In genomic region chr1:127107485-127107884, GRCm38 (mm10) we compare ENCODE assay signal across 10 mouse cellular contexts.
A peak's percentile ranks its signal among the peaks of the same experiment; 100 is the strongest.
DNase-seq lines count a peak whose midpoint lies in the region; ATAC-seq and TF ChIP-seq lines count a peak whose summit lies in the region.
"Had no signal": no experiment of that assay in that cellular context is flagged by ENCODE, and none has a peak within 500 bp of the region (broad histone marks: within the 10 kb centered on the region; RNA-seq: fewer than 3 reads in every experiment).

No protein-coding gene starts in this region.

- no peak overlapping the region for H3K9ac ChIP-seq in hindbrain, postnatal 0 days (replicated peaks; ENCODE audit: low read length)
- no peak overlapping the region for H3K9ac ChIP-seq in neural tube, embryonic 13.5 days
- H3K9ac ChIP-seq: liver, embryonic 15.5 days; stomach, embryonic 15.5 days had no signal

- H3K4me2 ChIP-seq in hindbrain, postnatal 0 days (ENCODE audit: low read depth, low read length), result no peak overlapping the region
- H3K4me2 ChIP-seq in neural tube, embryonic 13.5 days, result no peak overlapping the region
- H3K4me2 ChIP-seq: liver, embryonic 15.5 days; stomach, embryonic 15.5 days had no signal

- TF ChIP-seq POLR2A in kidney, adult 2 months (IDR thresholded peaks at IDR 0.05; ENCODE audit: low read depth, low read length), result no peak

- H3K27ac ChIP-seq in kidney, adult 2 months (ENCODE audit: insufficient read depth, low read depth, low read length), result no peak overlapping the region
- no peak overlapping the region for H3K27ac ChIP-seq in hindbrain, postnatal 0 days
- no peak overlapping the region for H3K27ac ChIP-seq in neural tube, embryonic 13.5 days (replicated peaks)
- H3K27ac ChIP-seq: liver, embryonic 15.5 days; stomach, embryonic 15.5 days had no signal

- no peaks in the 10 kb centered on the region for H3K27me3 ChIP-seq in kidney, adult 2 months (replicated peaks; ENCODE audit: control insufficient read depth, insufficient read depth, low read length)
- H3K27me3 ChIP-seq in hindbrain, postnatal 0 days (ENCODE audit: insufficient read depth, low read length), result no peaks in the 10 kb centered on the region
- no peaks in the 10 kb centered on the region for H3K27me3 ChIP-seq in neural tube, embryonic 13.5 days
- H3K27me3 ChIP-seq: liver, embryonic 15.5 days; stomach, embryonic 15.5 days had no signal

- no peaks in the 10 kb centered on the region for H3K4me1 ChIP-seq in kidney, adult 2 months (ENCODE audit: control insufficient read depth, insufficient read depth, low read length)
- peaks cover 4% of the 10 kb centered on the region for H3K4me1 ChIP-seq in hindbrain, postnatal 0 days (ENCODE audit: insufficient read depth, low read length)
- H3K4me1 ChIP-seq in neural tube, embryonic 13.5 days (replicated peaks), result peaks cover 10% of the 10 kb centered on the region
- H3K4me1 ChIP-seq: liver, embryonic 15.5 days; stomach, embryonic 15.5 days had no signal

- no peaks in the 10 kb centered on the region for H3K9me3 ChIP-seq in hindbrain, postnatal 0 days (ENCODE audit: low read length)
- H3K9me3 ChIP-seq in neural tube, embryonic 13.5 days, result no peaks in the 10 kb centered on the region
- H3K9me3 ChIP-seq: liver, embryonic 15.5 days; stomach, embryonic 15.5 days had no signal

- no peak overlapping the region for H3K4me3 ChIP-seq in kidney, adult 2 months (ENCODE audit: insufficient read depth, low read depth, low read length)
- H3K4me3 ChIP-seq in hindbrain, postnatal 0 days (ENCODE audit: low read length), result no peak overlapping the region
- no peak overlapping the region for H3K4me3 ChIP-seq in neural tube, embryonic 13.5 days
- H3K4me3 ChIP-seq: liver, embryonic 15.5 days; stomach, embryonic 15.5 days had no signal

- TF ChIP-seq CTCF in kidney, adult 2 months (conservative IDR thresholded peaks at IDR 0.05; ENCODE audit: insufficient read depth, insufficient read length, low read depth, low read length), result no peak
- no peak for TF ChIP-seq CTCF in hindbrain, postnatal 0 days (IDR thresholded peaks at IDR 0.05; ENCODE audit: low read depth)

- ATAC-seq in hindbrain, postnatal 0 days, result peak; percentile 92
- ATAC-seq in neural tube, embryonic 13.5 days (ENCODE audit: low read depth), result peak; percentile 92
- ATAC-seq in activated CD4-positive, CD25-positive, alpha-beta regulatory T cell, adult 4 months, result no peak

- no peaks in the 10 kb centered on the region for H3K36me3 ChIP-seq in kidney, adult 2 months (ENCODE audit: control insufficient read depth, insufficient read depth, low read length)
- H3K36me3 ChIP-seq in hindbrain, postnatal 0 days (ENCODE audit: insufficient read depth, low read length), result no peaks in the 10 kb centered on the region
- no peaks in the 10 kb centered on the region for H3K36me3 ChIP-seq in neural tube, embryonic 13.5 days
- H3K36me3 ChIP-seq: liver, embryonic 15.5 days; stomach, embryonic 15.5 days had no signal

- DNase-seq in kidney, adult 2 months, result peak; percentile 20
- no peak for DNase-seq in kidney, postnatal 14 days
- DNase-seq in cerebellum, postnatal 10 days, result peak; percentile 55 to 74
- DNase-seq in hindbrain, postnatal 0 days (ENCODE audit: low spot score), result peak; percentile 81
- DNase-seq in embryo, embryonic 11 days, result no peak
- DNase-seq in lung, postnatal 25 days (ENCODE audit: low spot score), result no peak

- 57% methylated on average over 5 of the region's 5 CpGs for WGBS in kidney, adult 2 months
- WGBS in hindbrain, postnatal 0 days, result 14% methylated on average over 5 of the region's 5 CpGs
- WGBS in neural tube, embryonic 13.5 days, result 47% methylated on average over 5 of the region's 5 CpGs

Comparison
In these comparisons a context has a peak if more than half of its experiments do, and no peak if none do; other contexts are left out.
1. DNase-seq: peak in kidney, adult 2 months (single experiment), cerebellum, postnatal 10 days (2 of 2) and hindbrain, postnatal 0 days (single experiment); none in kidney, postnatal 14 days (single experiment), embryo, embryonic 11 days (single experiment) and lung, postnatal 25 days (single experiment).